Mouse (Mus musculus): ENCODE data around the gene Hist1h2bf.
A peak's percentile ranks its signal among the peaks of the same experiment; 100 is the strongest.

- no peak for TF ChIP-seq CTCF (IDR thresholded peaks at IDR 0.05; ENCODE audit: low read depth, low read length)
- 0 out of 2 replicates have a peak, but pooled peaks have one; percentile 6 for TF ChIP-seq EP300 (IDR thresholded peaks at IDR 0.05; ENCODE audit: insufficient read depth, low read depth, low read length)
Observed at GRCm38 (mm10) chr13:23543965-23544786, 29.8 kb downstream of the Hist1h2bf start, which contains the start of gene Hist1h3f.
